Mouse (Mus musculus) brain, embryonic 14.5 days (tissue): Measurements from ENCODE around the gene Fam72a.

Source experiments
- CTCF ChIP-seq: fragments of 200-500 bp; IDR thresholded peaks from 2 replicates; pipeline ENCODE4 v1.5.1; 2012; ENCODE audit warnings: inconsistent platforms, mild to moderate bottlenecking, moderate library complexity, borderline replicate concordance; ENCODE audit not compliant: insufficient read depth, insufficient read length; ENCODE audit errors: extremely low read depth
- POLR2A ChIP-seq: fragments of 200-500 bp; IDR thresholded peaks from 2 replicates; pipeline ENCODE4 v1.6.1; 2012; ENCODE audit warnings: mild to moderate bottlenecking, inconsistent platforms, borderline replicate concordance; ENCODE audit not compliant: poor library complexity, insufficient read depth, insufficient read length, severe bottlenecking; ENCODE audit errors: extremely low read depth

DNA sequence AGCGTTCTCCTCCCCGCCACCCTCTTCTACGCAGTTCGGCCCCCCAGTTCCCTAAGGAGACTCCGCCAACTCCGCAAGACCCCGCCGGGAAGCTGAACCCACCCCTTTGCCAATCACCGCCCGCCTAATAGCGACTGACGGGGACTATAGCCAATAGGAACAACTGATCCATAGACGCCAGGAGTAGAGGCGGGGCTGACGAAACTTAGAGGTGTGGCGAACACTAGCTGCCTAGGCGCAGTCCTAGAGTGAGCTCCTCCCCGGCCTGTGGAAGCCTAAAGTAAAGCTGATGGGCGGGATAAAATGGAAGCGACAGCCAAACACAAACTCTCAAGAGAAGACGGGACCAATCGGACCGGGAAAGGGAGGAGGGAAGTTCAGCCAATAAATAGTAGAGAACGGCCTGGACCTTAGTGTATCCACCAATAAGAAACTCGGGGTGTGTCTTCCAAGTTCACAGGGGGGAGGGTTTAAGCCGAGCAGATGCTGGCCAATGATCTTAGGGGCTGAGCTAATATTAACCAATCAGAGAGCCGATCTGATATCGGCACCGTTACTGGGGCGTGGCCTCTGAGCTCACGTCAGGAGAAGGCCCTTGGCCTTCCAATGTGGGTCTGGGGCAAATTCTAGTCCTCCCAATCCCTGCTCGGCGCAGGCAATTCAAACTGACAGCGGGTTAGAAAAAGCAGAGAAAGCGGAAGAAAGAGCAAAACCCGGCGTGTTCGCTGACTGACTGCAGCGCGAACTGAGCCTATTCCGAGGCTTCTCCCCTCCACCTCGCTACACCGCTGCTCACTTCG lies at the start of gene Fam72a, which contains the start of gene Srgap2:
- TF ChIP-seq POLR2A (peak; percentile 46; the same call in 1 of the 2 replicates), CTCF (no peak)
